ENCODE assay signal across 8 mouse cellular contexts in the genomic region with DNA sequence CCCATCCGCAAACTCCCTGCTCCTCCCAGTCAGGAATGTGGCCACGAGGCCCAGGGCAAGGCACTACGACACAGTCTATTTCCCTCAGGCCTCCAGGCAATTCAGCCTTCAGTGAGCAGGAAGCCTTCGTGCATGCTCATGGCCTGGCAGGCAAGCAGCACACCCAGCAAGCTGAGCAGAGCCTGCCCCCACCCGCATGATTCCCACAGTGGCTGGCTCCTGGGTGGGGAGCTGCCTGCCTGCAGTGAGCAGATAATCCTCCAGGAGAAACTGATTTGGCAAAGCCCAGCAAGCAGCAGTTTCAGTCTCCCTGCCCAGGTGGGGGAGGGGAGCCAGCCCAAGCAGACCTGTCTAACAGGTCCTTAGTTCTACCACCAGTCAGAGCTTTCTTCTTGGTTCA. TPM values are rescaled to one million over a fixed set of nuclear protein-coding genes. Genes with fewer than 3 reads are reported as not detected.
DNase-seq lines count a peak whose midpoint lies in the region; ATAC-seq and TF ChIP-seq lines count a peak whose summit lies in the region.

No protein-coding gene starts in this region.

- peak; percentile 54 for ATAC-seq in megakaryocyte progenitor cell, adult 5-6 weeks (replicated peaks; ENCODE audit: poor library complexity)

- peak overlapping the region; percentile 13 for H3K27ac ChIP-seq in embryonic fibroblast, embryonic 13.5 days (ENCODE audit: insufficient read depth, low read length)

- DNase-seq in adrenal gland, adult 2 months: peak; percentile 46
- no peak for DNase-seq in adrenal gland, adult 18-20 months (ENCODE audit: low spot score in 2 of 2)
- peak; percentile 40 to 69 for DNase-seq in adrenal gland, postnatal 36 days
- DNase-seq in heart, postnatal 14 days: peak; percentile 30 to 51
- peak; percentile 56 for DNase-seq in left cerebral cortex, postnatal 4 days
- peak; percentile 65 for DNase-seq in testis, postnatal 10 days (ENCODE audit: low spot score)

- intact Hi-C loops in heart, postnatal 14 days (cut with DNase I): no loop called here
- intact Hi-C loops in left cerebral cortex, postnatal 4 days (cut with DNase I): no loop called here

- peaks cover 14% of the 10 kb centered on the region for H3K4me1 ChIP-seq in embryonic fibroblast, embryonic 13.5 days (ENCODE audit: control insufficient read depth, insufficient read depth, low read length)

- H3K4me3 ChIP-seq in embryonic fibroblast, embryonic 13.5 days (ENCODE audit: insufficient read depth, low read length): no peak overlapping the region

- no peak for TF ChIP-seq POLR2A in embryonic fibroblast, embryonic 13.5 days (IDR thresholded peaks at IDR 0.05; ENCODE audit: low read depth, low read length)

- no peak for TF ChIP-seq CTCF in embryonic fibroblast, embryonic 13.5 days (IDR thresholded peaks at IDR 0.05; ENCODE audit: borderline replicate concordance, insufficient read depth, low read length)

RNA-seq across cellular contexts. Expression of a gene that starts 31.0 kb away (rescaled TPM):
- 10 to 100 TPM; 70.2 to 71.5 TPM for total RNA-seq in adrenal gland, adult 2 months (2021)
- 104 and 124 TPM in 2 replicates for polyA plus RNA-seq in adrenal gland, adult 2 months (2012; rRNA removed)
- total RNA-seq in adrenal gland, adult 18-20 months (2021): 10 to 100 TPM; 63.5 to 64.0 TPM
- total RNA-seq in adrenal gland, postnatal 36 days (2021): 10 to 100 TPM; 71.9 to 76.4 TPM
- 36.5 and 38.5 TPM in 2 replicates for polyA plus RNA-seq in embryonic fibroblast, embryonic 13.5 days (2011; ENCODE audit: insufficient read length, low read depth, missing spikeins)
- total RNA-seq in heart, postnatal 14 days (2021): 10 to 100 TPM; 51.9 to 55.4 TPM
- total RNA-seq in left cerebral cortex, postnatal 4 days (2021): 100 to 1,000 TPM in 1 of 2 experiments, 10 to 100 TPM in 1; 91.2 to 108 TPM
- 63.8 and 70.0 TPM in 2 replicates for total RNA-seq in megakaryocyte progenitor cell, adult 5-6 weeks (2015)
- total RNA-seq in megakaryocyte progenitor cell, adult 5-6 weeks (2017): 23.3 and 24.8 TPM in 2 replicates

RNA-seq across cellular contexts. Expression of a gene that starts 43.6 kb away (rescaled TPM):
- total RNA-seq in adrenal gland, adult 2 months (2021): 1 to 10 TPM; 1.9 to 6.3 TPM
- polyA plus RNA-seq in adrenal gland, adult 2 months (2012; rRNA removed): 4.7 and 7.4 TPM in 2 replicates
- total RNA-seq in adrenal gland, adult 18-20 months (2021): 1 to 10 TPM; 1.5 to 2.5 TPM
- total RNA-seq in adrenal gland, postnatal 36 days (2021): 1 to 10 TPM; 2.0 to 4.4 TPM
- polyA plus RNA-seq in embryonic fibroblast, embryonic 13.5 days (2011; ENCODE audit: insufficient read length, low read depth, missing spikeins): 10.3 and 11.6 TPM in 2 replicates
- 10 to 100 TPM; 10.7 to 12.7 TPM for total RNA-seq in heart, postnatal 14 days (2021)
- 10 to 100 TPM; 29.7 to 30.4 TPM for total RNA-seq in left cerebral cortex, postnatal 4 days (2021)
- 0.99 and 1.2 TPM in 2 replicates for total RNA-seq in megakaryocyte progenitor cell, adult 5-6 weeks (2015)
- 1.2 and 2.7 TPM in 2 replicates for total RNA-seq in megakaryocyte progenitor cell, adult 5-6 weeks (2017)

Comparison
In these comparisons a context has a peak if more than half of its experiments do, and no peak if none do; other contexts are left out.
1. DNase-seq: peak in adrenal gland, adult 2 months (single experiment), adrenal gland, postnatal 36 days (2 of 2), heart, postnatal 14 days (2 of 2), left cerebral cortex, postnatal 4 days (single experiment) and testis, postnatal 10 days (single experiment); none in adrenal gland, adult 18-20 months (0 of 2).